In the genomic region with DNA sequence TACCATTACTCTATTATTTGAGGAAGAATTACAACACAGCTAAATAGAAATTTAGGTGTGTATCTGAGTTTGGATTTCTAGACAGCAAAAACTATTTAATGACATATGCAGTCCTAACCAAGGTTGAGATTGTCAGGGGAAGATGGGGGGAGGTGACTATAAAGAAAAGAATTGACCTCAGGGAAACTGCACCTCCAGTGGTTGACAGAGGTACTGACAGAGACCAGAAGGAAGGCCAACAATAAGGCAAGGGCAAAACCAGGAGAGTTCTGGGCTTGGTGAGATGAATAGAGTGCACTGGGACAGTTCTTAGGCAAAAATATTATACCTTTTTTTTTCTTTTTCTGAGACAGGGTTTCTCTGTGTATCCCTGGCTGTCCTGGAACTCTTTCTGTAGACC, we compare ENCODE assay signal across 17 mouse cellular contexts.
A peak's percentile ranks its signal among the peaks of the same experiment; 100 is the strongest.
DNase-seq lines count a peak whose midpoint lies in the region; ATAC-seq and TF ChIP-seq lines count a peak whose summit lies in the region.
"Had no signal": no experiment of that assay in that cellular context is flagged by ENCODE, and none has a peak within 500 bp of the region (broad histone marks: within the 10 kb centered on the region; RNA-seq: fewer than 3 reads in every experiment).

No protein-coding gene starts in this region.

- no peak overlapping the region for H3K4me3 ChIP-seq in heart, postnatal 0 days (ENCODE audit: low read depth, low read length)
- H3K4me3 ChIP-seq in heart, embryonic 11.5 days (ENCODE audit: low read depth, low read length): no peak overlapping the region
- H3K4me3 ChIP-seq in midbrain, postnatal 0 days (ENCODE audit: low read depth, low read length): no peak overlapping the region
- H3K4me3 ChIP-seq in midbrain, embryonic 10.5 days: no peak overlapping the region
- H3K4me3 ChIP-seq: embryonic facial prominence, embryonic 15.5 days; forebrain, embryonic 13.5 days; kidney, embryonic 15.5 days had no signal

- no peak for TF ChIP-seq EP300 in heart, postnatal 0 days (IDR thresholded peaks at IDR 0.05; ENCODE audit: low read depth)

- 0 out of 2 replicates have a peak, but pooled peaks cover 5% of the 10 kb centered on the region for H3K4me1 ChIP-seq in heart, postnatal 0 days (ENCODE audit: control insufficient read depth, insufficient read depth)
- 0 out of 2 replicates have a peak, but pooled peaks cover 4% of the 10 kb centered on the region for H3K4me1 ChIP-seq in heart, embryonic 11.5 days (ENCODE audit: control insufficient read depth, insufficient read depth, low read length)
- H3K4me1 ChIP-seq in midbrain, postnatal 0 days (ENCODE audit: insufficient read depth, low read length): no peaks in the 10 kb centered on the region
- H3K4me1 ChIP-seq in midbrain, embryonic 10.5 days: peaks cover 12% of the 10 kb centered on the region
- H3K4me1 ChIP-seq: embryonic facial prominence, embryonic 15.5 days; kidney, embryonic 15.5 days had no signal

- in situ Hi-C loops in Patski (cut with MboI; ENCODE audit: low pct_unique_long_range_greater_than_20kb): no loop called here

- POLR2A ChIA-PET in Patski (lab: Charles Lee): no interaction called here

- no peak for DNase-seq in heart, postnatal 0 days (ENCODE audit: low spot score)
- DNase-seq in midbrain, postnatal 0 days (ENCODE audit: low spot score): no peak
- no peak for DNase-seq in midbrain, embryonic 10.5 days (ENCODE audit: low spot score)
- DNase-seq in Patski (ENCODE audit: low read depth, low spot score): no peak
- DNase-seq in ovary, postnatal 14 days (ENCODE audit: low spot score): no peak
- DNase-seq: cerebellum, adult 11-12 months; heart, postnatal 36 days; layer of hippocampus, adult 9-11 months; lung, postnatal 10 days; right cerebral cortex, postnatal 14 days had no signal

- H3K9ac ChIP-seq in heart, postnatal 0 days (replicated peaks; ENCODE audit: low read depth, low read length): no peak overlapping the region
- H3K9ac ChIP-seq in heart, embryonic 11.5 days (ENCODE audit: low read depth, low read length): no peak overlapping the region
- H3K9ac ChIP-seq in midbrain, postnatal 0 days (replicated peaks; ENCODE audit: low read length, poor library complexity, severe bottlenecking): no peak overlapping the region
- H3K9ac ChIP-seq: embryonic facial prominence, embryonic 15.5 days; forebrain, embryonic 13.5 days; kidney, embryonic 15.5 days had no signal

- H3K27ac ChIP-seq in heart, postnatal 0 days (ENCODE audit: low read depth): no peak overlapping the region
- no peak overlapping the region for H3K27ac ChIP-seq in heart, embryonic 11.5 days (ENCODE audit: low read depth, low read length)
- H3K27ac ChIP-seq in midbrain, postnatal 0 days (ENCODE audit: low read depth, low read length): no peak overlapping the region
- no peak overlapping the region for H3K27ac ChIP-seq in midbrain, embryonic 10.5 days (replicated peaks)
- H3K27ac ChIP-seq: embryonic facial prominence, embryonic 15.5 days; forebrain, embryonic 13.5 days; kidney, embryonic 15.5 days had no signal

- ATAC-seq in heart, postnatal 0 days (ENCODE audit: insufficient read depth, low read depth): no peak
- ATAC-seq in heart, embryonic 11.5 days (replicated peaks; ENCODE audit: insufficient number of reproducible peaks, low FRiP score, low TSS enrichment): no peak
- no peak for ATAC-seq in midbrain, postnatal 0 days (ENCODE audit: low FRiP score)
- no peak for ATAC-seq in Patski
- 0 out of 2 replicates have a peak, but pooled peaks have one; percentile 43 for ATAC-seq in megakaryocyte, adult 5-6 weeks (ENCODE audit: poor library complexity, severe bottlenecking)
- no peak for ATAC-seq in cerebellum, adult (ENCODE audit: insufficient number of reproducible peaks, low FRiP score, low TSS enrichment)
- ATAC-seq: forebrain, embryonic 13.5 days; midbrain, embryonic 16.5 days had no signal

- CTCF ChIA-PET in Patski (lab: Charles Lee): interaction anchor here (0.6 kb wide), 1 partner anchor 8 kb away, joined by 3 read pairs; no protein-coding TSS in a partner anchor

- no peaks in the 10 kb centered on the region for H3K36me3 ChIP-seq in heart, postnatal 0 days (replicated peaks; ENCODE audit: control insufficient read depth, insufficient read depth, low read length)
- no peaks in the 10 kb centered on the region for H3K36me3 ChIP-seq in heart, embryonic 11.5 days (ENCODE audit: control insufficient read depth, insufficient read depth, low read length)
- no peaks in the 10 kb centered on the region for H3K36me3 ChIP-seq in midbrain, postnatal 0 days (ENCODE audit: insufficient read depth, low read length)
- no peaks in the 10 kb centered on the region for H3K36me3 ChIP-seq in midbrain, embryonic 10.5 days
- H3K36me3 ChIP-seq: embryonic facial prominence, embryonic 15.5 days; kidney, embryonic 15.5 days had no signal

- no peaks in the 10 kb centered on the region for H3K27me3 ChIP-seq in heart, postnatal 0 days (ENCODE audit: control insufficient read depth, insufficient read depth, low read length)
- H3K27me3 ChIP-seq in heart, embryonic 11.5 days (ENCODE audit: control insufficient read depth, insufficient read depth, low read length): no peaks in the 10 kb centered on the region
- H3K27me3 ChIP-seq in midbrain, postnatal 0 days (ENCODE audit: insufficient read depth, low read length): no peaks in the 10 kb centered on the region; the same call in 1 of the 2 replicates
- no peaks in the 10 kb centered on the region for H3K27me3 ChIP-seq in midbrain, embryonic 10.5 days (ENCODE audit: low read depth, poor library complexity, severe bottlenecking)
- H3K27me3 ChIP-seq in Patski: peaks cover 40% of the 10 kb centered on the region
- H3K27me3 ChIP-seq: embryonic facial prominence, embryonic 15.5 days; forebrain, embryonic 13.5 days; kidney, embryonic 15.5 days had no signal

- peak; percentile 12; the same call in 1 of the 2 replicates for TF ChIP-seq CTCF in heart, postnatal 0 days (IDR thresholded peaks at IDR 0.05; ENCODE audit: low read depth)
- peak; percentile 28 for TF ChIP-seq CTCF in midbrain, postnatal 0 days (IDR thresholded peaks at IDR 0.05)
- peak; percentile 44 for TF ChIP-seq CTCF in Patski (IDR thresholded peaks at IDR 0.05)

- no peaks in the 10 kb centered on the region for H3K9me3 ChIP-seq in heart, postnatal 0 days (replicated peaks; ENCODE audit: control insufficient read depth, low read length)
- H3K9me3 ChIP-seq in heart, embryonic 11.5 days (replicated peaks; ENCODE audit: control insufficient read depth, low read length): no peaks in the 10 kb centered on the region
- H3K9me3 ChIP-seq in midbrain, postnatal 0 days (ENCODE audit: low read length): no peaks in the 10 kb centered on the region
- H3K9me3 ChIP-seq in midbrain, embryonic 10.5 days (replicated peaks): no peaks in the 10 kb centered on the region
- H3K9me3 ChIP-seq: embryonic facial prominence, embryonic 15.5 days; forebrain, embryonic 13.5 days; kidney, embryonic 15.5 days had no signal

- H3K4me2 ChIP-seq in heart, postnatal 0 days (ENCODE audit: low read depth, low read length): no peak overlapping the region
- H3K4me2 ChIP-seq in heart, embryonic 11.5 days: no peak overlapping the region
- no peak overlapping the region for H3K4me2 ChIP-seq in midbrain, postnatal 0 days (ENCODE audit: low read depth, low read length, poor library complexity, severe bottlenecking)
- H3K4me2 ChIP-seq: embryonic facial prominence, embryonic 15.5 days; forebrain, embryonic 13.5 days; kidney, embryonic 15.5 days had no signal
